Mouse (Mus musculus): ENCODE measurements around the gene Olfr165. TPM values are rescaled to one million over a fixed set of nuclear protein-coding genes. Genes with fewer than 3 reads are reported as not detected.
"Not testable (repeated sequence)": the region's sequence is repeated elsewhere in the genome, so short reads cannot be mapped to it uniquely, and the experiment has no call there.

The Olfr165 gene
- polyA plus RNA-seq (2012; rRNA removed) = not detected in 2 replicates
- polyA plus RNA-seq (2014; fragmentation: Nextera tagmentation; extraction: Ambion mirVana) = not detected in 2 replicates

GRCm38 (mm10) chr16:19423034-19423433 lies at the start of gene Olfr165:
Gene Olfr165 (minus strand): TSS chr16:19423134.
- no peak for DNase-seq (ENCODE audit: low spot score)
- H3K4me2 ChIP-seq (replicated peaks; ENCODE audit: low read depth, low read length, severe bottlenecking) = no peak within 1 kb of the TSS
- no peak within 1 kb of the TSS for H3K27ac ChIP-seq (replicated peaks; ENCODE audit: low read depth, low read length)
- H3K4me1 ChIP-seq (ENCODE audit: control insufficient read depth, insufficient read depth, low read length) = no peaks in the 10 kb centered on the region
- H3K27me3 ChIP-seq (ENCODE audit: control insufficient read depth, insufficient read depth, low read length) = no peaks in the 10 kb centered on the region
- ATAC-seq (ENCODE audit: low FRiP score, low read depth) = no peak
- TF ChIP-seq POLR2A (IDR thresholded peaks at IDR 0.05; ENCODE audit: borderline replicate concordance, extremely low read depth, insufficient read depth, insufficient read length) = no peak
- no peak within 1 kb of the TSS for H3K9ac ChIP-seq (ENCODE audit: low read depth, low read length, severe bottlenecking)
- no peak within 1 kb of the TSS for H3K4me3 ChIP-seq (replicated peaks; ENCODE audit: low read length)
- H3K36me3 ChIP-seq (ENCODE audit: control insufficient read depth, insufficient read depth, low read length) = no peaks in the 10 kb centered on the region
- WGBS = 51% methylated on average over 1 of the region's 1 CpGs
- no peaks in the 10 kb centered on the region for H3K9me3 ChIP-seq (ENCODE audit: control insufficient read depth, low read length)

- no peak for TF ChIP-seq POLR2A (IDR thresholded peaks at IDR 0.05; ENCODE audit: borderline replicate concordance, extremely low read depth, insufficient read depth, insufficient read length)
- ATAC-seq (ENCODE audit: low FRiP score, low read depth) (no peak), DNase-seq (ENCODE audit: low spot score) (no peak)
- Histone ChIP-seq H3K9me3 (ENCODE audit: control insufficient read depth, low read length) (no peaks in the 10 kb centered on the region), H3K4me3 (replicated peaks; ENCODE audit: low read length) (no peak overlapping the region), H3K27ac (replicated peaks; ENCODE audit: low read depth, low read length) (no peak overlapping the region), H3K36me3 (ENCODE audit: control insufficient read depth, insufficient read depth, low read length) (no peaks in the 10 kb centered on the region), H3K9ac (ENCODE audit: low read depth, low read length, severe bottlenecking) (no peak overlapping the region), H3K27me3 (ENCODE audit: control insufficient read depth, insufficient read depth, low read length) (no peaks in the 10 kb centered on the region), H3K4me2 (replicated peaks; ENCODE audit: low read depth, low read length, severe bottlenecking) (no peak overlapping the region), H3K4me1 (ENCODE audit: control insufficient read depth, insufficient read depth, low read length) (no peaks in the 10 kb centered on the region)
- WGBS = 100% methylated on average over 1 of the region's 1 CpGs
Observed at GRCm38 (mm10) chr16:19464365-19464764, 41.4 kb upstream of the Olfr165 start.

- not testable (repeated sequence) for H3K9me3 ChIP-seq (ENCODE audit: control insufficient read depth, low read length); DNase-seq (ENCODE audit: low spot score); H3K4me2 ChIP-seq (replicated peaks; ENCODE audit: low read depth, low read length, severe bottlenecking); H3K27me3 ChIP-seq (ENCODE audit: control insufficient read depth, insufficient read depth, low read length); H3K9ac ChIP-seq (ENCODE audit: low read depth, low read length, severe bottlenecking); H3K27ac ChIP-seq (replicated peaks; ENCODE audit: low read depth, low read length); H3K4me1 ChIP-seq (ENCODE audit: control insufficient read depth, insufficient read depth, low read length); H3K36me3 ChIP-seq (ENCODE audit: control insufficient read depth, insufficient read depth, low read length); ATAC-seq (ENCODE audit: low FRiP score, low read depth); H3K4me3 ChIP-seq (replicated peaks; ENCODE audit: low read length)
- WGBS = 89% methylated on average over 4 of the region's 4 CpGs
Observed at GRCm38 (mm10) chr16:19458741-19459140, 35.8 kb upstream of the Olfr165 start.

- Histone ChIP-seq H3K36me3 (ENCODE audit: control insufficient read depth, insufficient read depth, low read length) (no peaks in the 10 kb centered on the region), H3K4me1 (ENCODE audit: control insufficient read depth, insufficient read depth, low read length) (no peaks in the 10 kb centered on the region), H3K9ac (ENCODE audit: low read depth, low read length, severe bottlenecking) (no peak overlapping the region), H3K27ac (replicated peaks; ENCODE audit: low read depth, low read length) (no peak overlapping the region), H3K4me3 (replicated peaks; ENCODE audit: low read length) (no peak overlapping the region), H3K27me3 (ENCODE audit: control insufficient read depth, insufficient read depth, low read length) (no peaks in the 10 kb centered on the region), H3K9me3 (ENCODE audit: control insufficient read depth, low read length) (no peaks in the 10 kb centered on the region), H3K4me2 (replicated peaks; ENCODE audit: low read depth, low read length, severe bottlenecking) (no peak overlapping the region)
- WGBS = 60% methylated on average over 3 of the region's 3 CpGs
- TF ChIP-seq POLR2A (IDR thresholded peaks at IDR 0.05; ENCODE audit: borderline replicate concordance, extremely low read depth, insufficient read depth, insufficient read length) = no peak
- no peak for ATAC-seq (ENCODE audit: low FRiP score, low read depth)
- no peak for DNase-seq (ENCODE audit: low spot score)
Observed at GRCm38 (mm10) chr16:19387984-19388383, 35.0 kb downstream of the Olfr165 start.

Other genes with a start within 250 kb of the Olfr165 start
- not detected in 2 replicates for gene Olfr164, start 109.1 kb downstream of the Olfr165 start, polyA plus RNA-seq (2012; rRNA removed)
- not detected in 2 replicates for gene Olfr164, start 109.1 kb downstream of the Olfr165 start, polyA plus RNA-seq (2014; fragmentation: Nextera tagmentation; extraction: Ambion mirVana)
- not detected in 2 replicates for gene Olfr166, start 60.6 kb upstream of the Olfr165 start, polyA plus RNA-seq (2012; rRNA removed)
- not detected in 2 replicates for gene Olfr166, start 60.6 kb upstream of the Olfr165 start, polyA plus RNA-seq (2014; fragmentation: Nextera tagmentation; extraction: Ambion mirVana)
- not detected in 2 replicates for gene Olfr167, start 99.1 kb upstream of the Olfr165 start, polyA plus RNA-seq (2012; rRNA removed)
- not detected in 2 replicates for gene Olfr167, start 99.1 kb upstream of the Olfr165 start, polyA plus RNA-seq (2014; fragmentation: Nextera tagmentation; extraction: Ambion mirVana)
- not detected in 2 replicates for gene Olfr168, start 112.4 kb upstream of the Olfr165 start, polyA plus RNA-seq (2012; rRNA removed)
- gene Olfr168, start 112.4 kb upstream of the Olfr165 start, polyA plus RNA-seq (2014; fragmentation: Nextera tagmentation; extraction: Ambion mirVana) = not detected in 2 replicates
- gene Olfr169, start 148.7 kb upstream of the Olfr165 start, polyA plus RNA-seq (2012; rRNA removed) = not detected in 2 replicates
- not detected in 2 replicates for gene Olfr169, start 148.7 kb upstream of the Olfr165 start, polyA plus RNA-seq (2014; fragmentation: Nextera tagmentation; extraction: Ambion mirVana)
- gene Olfr170, start 188.7 kb upstream of the Olfr165 start, polyA plus RNA-seq (2012; rRNA removed) = not detected in 2 replicates
- gene Olfr170, start 188.7 kb upstream of the Olfr165 start, polyA plus RNA-seq (2014; fragmentation: Nextera tagmentation; extraction: Ambion mirVana) = not detected in 2 replicates
- gene Olfr171, start 206.8 kb upstream of the Olfr165 start, polyA plus RNA-seq (2012; rRNA removed) = not detected in 2 replicates
- gene Olfr171, start 206.8 kb upstream of the Olfr165 start, polyA plus RNA-seq (2014; fragmentation: Nextera tagmentation; extraction: Ambion mirVana) = not detected in 2 replicates

Data from limb, embryonic 14.5 days (tissue).